Mouse (Mus musculus) 416B (cell line): ENCODE measurements at regions not wholly inside any gene's neighbourhood (a gene's known extent, or its start where the extent isn't known, plus 50 kb on each side); places are given as distances from the start of the nearest gene placed in this dataset.
A peak's percentile ranks its signal among the peaks of the same experiment; 100 is the strongest.

Source experiments
- DNase-seq: peaks from one replicate; pipeline ENCODE4 v3.0.0; 2011; ENCODE audit warnings: low read depth

- no peak for DNase-seq
These were observed 463.6 kb upstream of the Cadm2 start for GRCm38 (mm10) chr16:68084124-68084898.

DNA sequence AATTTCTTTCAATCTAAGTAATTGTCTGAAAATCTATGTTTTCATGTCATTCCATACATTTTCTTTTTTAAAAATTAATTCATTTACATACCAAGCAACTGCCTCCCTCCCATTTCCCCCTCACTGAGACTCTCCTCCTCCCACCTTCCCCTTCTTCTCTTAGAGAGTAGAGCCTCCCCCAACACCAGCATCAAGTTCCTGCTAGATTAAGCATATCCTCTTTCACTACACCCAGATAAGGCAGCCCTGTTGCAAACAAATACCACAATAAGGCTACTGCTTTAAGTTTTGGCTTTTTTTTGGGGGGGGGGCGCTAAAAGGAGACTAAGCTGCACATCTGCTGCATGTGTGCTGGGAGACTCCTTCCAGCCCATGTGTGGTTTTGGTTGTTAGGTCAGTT is 458.3 kb upstream of the Cadm2 start:
- peak; percentile 47 for DNase-seq
